Mouse (Mus musculus) MEL-GATA-1-ER (cell line): ENCODE results near the gene Ctcf.
A peak's percentile ranks its signal among the peaks of the same experiment; 100 is the strongest.

Experiments
- DNase-seq: peaks from one replicate; pipeline ENCODE4 v3.0.0-alpha.2; 2012; ENCODE audit warnings: low read depth; ENCODE audit errors: extremely low read depth

Gene Ctcf

GRCm38 (mm10) chr8:105617451-105618278 is 18.7 kb upstream of the Ctcf start:
- no peak for DNase-seq

GRCm38 (mm10) chr8:105618279-105618634 is 18.1 kb upstream of the Ctcf start:
- DNase-seq = no peak

- no peak for DNase-seq
These were observed 17.3 kb upstream of the Ctcf start for GRCm38 (mm10) chr8:105618892-105619591.

GRCm38 (mm10) chr8:105620211-105620610 is 16.2 kb upstream of the Ctcf start:
- no peak for DNase-seq

- DNase-seq = no peak
These were observed 15.2 kb upstream of the Ctcf start for GRCm38 (mm10) chr8:105620946-105621720.

- no peak for DNase-seq
These were observed 14.5 kb upstream of the Ctcf start for GRCm38 (mm10) chr8:105621841-105622240.

GRCm38 (mm10) chr8:105622421-105622920 is 13.9 kb upstream of the Ctcf start:
- peak; percentile 76 for DNase-seq

GRCm38 (mm10) chr8:105623118-105623517 is 13.2 kb upstream of the Ctcf start:
- no peak for DNase-seq

GRCm38 (mm10) chr8:105623679-105624245 is 12.6 kb upstream of the Ctcf start:
- DNase-seq = no peak

- no peak for DNase-seq
These were observed 12.0 kb upstream of the Ctcf start for GRCm38 (mm10) chr8:105624401-105624800.

- DNase-seq = no peak
These were observed 11.5 kb upstream of the Ctcf start for GRCm38 (mm10) chr8:105624831-105625230.

- no peak for DNase-seq
These were observed 10.3 kb upstream of the Ctcf start for GRCm38 (mm10) chr8:105626086-105626485.

GRCm38 (mm10) chr8:105629337-105629736 is 7.0 kb upstream of the Ctcf start:
- no peak for DNase-seq

- no peak for DNase-seq
These were observed 1.5 kb upstream of the Ctcf start for GRCm38 (mm10) chr8:105634771-105635458.

- DNase-seq = no peak
These were observed 887 bp upstream of the Ctcf start for GRCm38 (mm10) chr8:105635481-105635880.

GRCm38 (mm10) chr8:105636963-105637510 is 669 bp downstream of the Ctcf start, which contains the start of gene Agrp:
Agrp (minus strand) TSS chr8:105637393.
- peak; percentile 15 for DNase-seq

- DNase-seq = peak; percentile 61
These were observed 1.3 kb downstream of the Ctcf start for GRCm38 (mm10) chr8:105637601-105638041.

- DNase-seq = no peak
These were observed 2.1 kb downstream of the Ctcf start for GRCm38 (mm10) chr8:105638510-105638909.

GRCm38 (mm10) chr8:105639835-105640234 is 3.5 kb downstream of the Ctcf start:
- no peak for DNase-seq

GRCm38 (mm10) chr8:105640511-105640910 is 4.1 kb downstream of the Ctcf start:
- no peak for DNase-seq
